Mouse (Mus musculus) kidney, postnatal 0 days (tissue): ENCODE results near the gene Tmprss15. TPM values are rescaled to one million over a fixed set of nuclear protein-coding genes. Genes with fewer than 3 reads are reported as not detected.

Experiments used
- ATAC-seq: fragments of 200-750 bp; cut with Nextera tagmentation; replicated peaks from 2 replicates; pipeline ENCODE4 v1.8.0; 2017; ENCODE audit warnings: low read depth, moderate number of reproducible peaks, moderate TSS enrichment, moderate library complexity; ENCODE audit not compliant: low FRiP score
- DNase-seq: peaks from one replicate; pipeline ENCODE4 v3.0.0-alpha.2; 2016; ENCODE audit warnings: low spot score
- H3K27ac ChIP-seq: fragments of 300-500 bp; sonication (generic); 2 replicates; pipeline ENCODE4 v1.5.1; 2014; ENCODE audit warnings: mild to moderate bottlenecking
- H3K27me3 ChIP-seq: fragments of 300-500 bp; sonication (generic); 2 replicates; pipeline ENCODE4 v1.6.1; 2014; ENCODE audit warnings: low read length, mixed read lengths; ENCODE audit not compliant: insufficient read depth
- H3K36me3 ChIP-seq: fragments of 300-500 bp; sonication (generic); 2 replicates; pipeline ENCODE4 v1.6.1; 2014; ENCODE audit warnings: low read length, mixed read lengths; ENCODE audit not compliant: insufficient read depth
- H3K4me1 ChIP-seq: fragments of 300-500 bp; sonication (generic); replicated peaks from 2 replicates; pipeline ENCODE4 v1.6.1; 2014; ENCODE audit warnings: antibody characterized with exemption, low read length, mixed read lengths; ENCODE audit not compliant: insufficient read depth
- H3K4me2 ChIP-seq: fragments of 300-500 bp; sonication (generic); 2 replicates; pipeline ENCODE4 v1.6.1; 2014; ENCODE audit warnings: mild to moderate bottlenecking, low read length, moderate library complexity, mixed read lengths
- H3K4me3 ChIP-seq: fragments of 300-500 bp; sonication (generic); replicated peaks from 2 replicates; pipeline ENCODE4 v1.5.1; 2014; ENCODE audit warnings: low read depth, low read length
- H3K9ac ChIP-seq: fragments of 300-500 bp; sonication (generic); 2 replicates; pipeline ENCODE4 v1.6.1; 2014; ENCODE audit warnings: low read depth, low read length
- H3K9me3 ChIP-seq: fragments of 300-500 bp; sonication (generic); replicated peaks from 2 replicates; pipeline ENCODE4 v1.6.1; 2016; ENCODE audit warnings: low read length, inconsistent platforms, mixed read lengths
- CTCF ChIP-seq: IDR thresholded peaks from 2 replicates; pipeline ENCODE4 v1.5.1; 2016; ENCODE audit warnings: antibody characterized with exemption, low read depth, mild to moderate bottlenecking, moderate library complexity
- WGBS: fragments of 180-500 bp; shearing (Covaris S2); extraction: QIAGEN DNeasy Blood & Tissue Kit; methylation state at CpG from one replicate; pipeline ENCODE4 v1.1.7; 2014; 5-methylcytosine and 5-hydroxymethylcytosine counted together
- polyA plus RNA-seq: library from polyadenylated mRNA; unstranded; fragments of >200 nt; fragmentation: Nextera tagmentation; extraction: Ambion mirVana; gene quantifications from 2 replicates; pipeline ENCODE4 v1.2.1, GENCODE M21; 2015

Tmprss15 gene
- polyA plus RNA-seq, 1 experiment from 2014 or later: not detected

DNA sequence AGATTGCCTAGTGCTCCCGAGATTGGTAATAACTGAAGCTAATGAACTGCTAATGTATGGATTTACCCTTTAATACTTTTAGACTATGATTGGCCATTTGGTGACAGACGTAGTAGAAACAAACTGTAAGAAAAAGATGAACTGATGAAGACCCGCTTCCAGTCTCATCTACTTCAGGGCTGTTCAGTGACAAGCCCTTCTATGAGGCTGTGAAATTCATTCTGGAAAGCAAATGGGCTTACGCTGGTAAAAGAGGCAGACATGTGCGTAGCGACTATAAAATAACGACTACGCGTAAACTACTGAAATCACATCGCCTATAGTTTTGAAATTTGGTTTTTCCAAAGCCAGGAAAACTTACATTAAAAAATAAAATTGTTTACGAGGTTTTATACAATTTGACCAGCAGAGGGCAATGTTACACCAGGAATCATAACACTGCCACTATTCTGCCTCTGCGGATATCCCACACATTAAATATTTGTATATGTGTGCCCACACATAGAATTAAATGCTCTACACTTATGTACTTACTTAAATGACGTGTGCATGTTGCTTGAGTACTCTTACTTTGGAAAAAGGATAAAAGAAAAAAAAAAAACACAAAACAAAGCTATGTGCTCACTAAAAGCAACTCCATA is 121.7 kb downstream of the Tmprss15 start:
- Histone ChIP-seq H3K4me1 (no peaks in the 10 kb centered on the region), H3K27me3 (no peaks in the 10 kb centered on the region), H3K27ac (no peak overlapping the region), H3K4me2 (no peak overlapping the region), H3K9me3 (no peaks in the 10 kb centered on the region), H3K9ac (no peak overlapping the region), H3K4me3 (no peak overlapping the region), H3K36me3 (no peaks in the 10 kb centered on the region)
- WGBS: 35% methylated on average over 13 of the region's 13 CpGs
- peak; percentile 70 for TF ChIP-seq CTCF
- DNase-seq (peak; percentile 64), ATAC-seq (no peak)

DNA sequence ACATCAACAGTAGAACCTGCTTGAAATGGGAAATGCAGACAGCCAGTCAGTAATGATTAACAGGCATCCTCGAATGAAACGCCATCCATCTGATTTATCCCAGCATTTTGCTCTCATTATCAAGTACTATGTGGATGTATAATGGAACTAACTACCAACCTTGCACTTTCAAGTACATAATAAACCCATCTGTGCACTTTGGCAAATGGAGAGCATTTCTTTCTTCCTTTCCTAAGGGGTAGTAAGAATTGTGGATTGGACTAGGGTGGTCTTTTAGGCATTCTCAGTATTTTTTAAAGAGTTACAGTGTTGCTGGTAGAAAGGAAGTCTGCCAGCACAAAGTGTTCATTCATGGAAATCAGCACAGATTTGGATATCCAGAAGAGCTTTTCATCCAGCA is 133.5 kb downstream of the Tmprss15 start:
- no peaks in the 10 kb centered on the region for H3K27me3 ChIP-seq
- no peak for TF ChIP-seq CTCF
- H3K9me3 ChIP-seq: no peaks in the 10 kb centered on the region
- H3K36me3 ChIP-seq: no peaks in the 10 kb centered on the region
- no peak overlapping the region for H3K27ac ChIP-seq
- H3K4me3 ChIP-seq: no peak overlapping the region
- H3K9ac ChIP-seq: no peak overlapping the region
- DNase-seq: no peak
- no peaks in the 10 kb centered on the region for H3K4me1 ChIP-seq
- H3K4me2 ChIP-seq: no peak overlapping the region
- 58% methylated on average over 2 of the region's 2 CpGs for WGBS
- no peak for ATAC-seq

DNA sequence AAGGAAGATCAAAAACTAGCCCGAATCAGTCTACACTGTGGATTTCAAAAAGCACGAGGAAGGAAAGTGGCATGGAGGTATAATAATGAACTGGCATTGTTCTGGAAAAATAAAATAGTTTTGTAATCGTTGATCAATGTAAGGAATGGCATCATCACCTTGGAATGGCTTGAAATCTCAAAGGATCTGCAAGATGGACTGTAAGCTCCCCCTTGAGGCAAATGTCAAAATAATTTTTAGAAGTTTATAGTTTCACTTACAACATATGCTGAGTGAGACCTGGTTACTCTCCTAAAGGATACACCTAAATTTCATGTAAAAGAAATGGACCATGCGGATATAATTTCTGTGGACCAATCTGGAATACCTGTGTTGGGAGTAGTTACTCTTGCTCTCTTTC is 140.5 kb downstream of the Tmprss15 start:
- H3K4me1 ChIP-seq: no peaks in the 10 kb centered on the region
- 77% methylated on average over 4 of the region's 4 CpGs for WGBS
- no peaks in the 10 kb centered on the region for H3K9me3 ChIP-seq
- no peak overlapping the region for H3K27ac ChIP-seq
- no peak overlapping the region for H3K4me2 ChIP-seq
- H3K4me3 ChIP-seq: no peak overlapping the region
- no peaks in the 10 kb centered on the region for H3K27me3 ChIP-seq
- DNase-seq (peak; percentile 22), ATAC-seq (no peak)
- no peak overlapping the region for H3K9ac ChIP-seq
- TF ChIP-seq CTCF: peak; percentile 64
- H3K36me3 ChIP-seq: no peaks in the 10 kb centered on the region

DNA sequence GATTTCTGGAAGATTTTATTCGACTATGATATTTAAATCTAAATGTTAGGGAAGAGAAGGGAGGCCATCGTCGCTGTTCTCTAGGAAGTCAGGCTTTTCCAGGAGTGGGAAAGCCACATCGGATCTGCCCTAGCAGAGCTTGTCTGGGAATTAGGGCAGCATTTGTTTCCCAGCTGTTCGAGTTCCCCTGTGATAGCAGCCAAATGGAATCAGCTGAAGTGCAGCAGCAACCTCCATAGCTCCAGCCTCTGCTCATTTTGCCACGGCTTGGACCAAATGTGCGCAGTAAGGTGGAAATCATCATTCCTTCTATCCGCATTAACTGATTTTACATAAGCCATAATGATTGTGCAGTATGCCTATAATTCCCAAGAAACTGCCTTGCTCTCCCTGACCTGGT is 153.1 kb downstream of the Tmprss15 start:
- no peak overlapping the region for H3K4me2 ChIP-seq
- H3K27me3 ChIP-seq: no peaks in the 10 kb centered on the region
- no peak overlapping the region for H3K9ac ChIP-seq
- H3K4me1 ChIP-seq: no peaks in the 10 kb centered on the region
- H3K36me3 ChIP-seq: no peaks in the 10 kb centered on the region
- WGBS: 45% methylated on average over 8 of the region's 8 CpGs
- TF ChIP-seq CTCF: no peak
- no peaks in the 10 kb centered on the region for H3K9me3 ChIP-seq
- H3K4me3 ChIP-seq: no peak overlapping the region
- DNase-seq: no peak
- H3K27ac ChIP-seq: no peak overlapping the region
- no peak for ATAC-seq

DNA sequence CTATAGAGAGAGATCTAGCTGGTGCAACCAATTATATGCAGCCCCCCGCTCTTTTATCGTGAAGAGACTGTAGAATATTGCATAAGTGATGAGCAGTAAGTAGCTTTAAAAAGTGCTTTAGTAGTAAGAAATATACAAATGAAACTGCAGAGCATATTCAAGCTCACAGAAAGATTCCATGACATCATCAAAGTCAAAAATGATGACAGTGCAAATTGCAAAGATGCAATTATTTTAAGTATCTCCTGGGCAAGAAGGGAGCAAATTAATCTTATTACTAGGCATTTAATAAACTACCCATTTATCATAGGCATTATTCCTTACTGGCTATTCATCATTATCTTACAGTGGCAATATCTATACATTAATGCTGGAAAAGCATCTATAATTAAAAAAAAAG is 156.6 kb downstream of the Tmprss15 start:
- WGBS: 93% methylated on average over 2 of the region's 2 CpGs
- ATAC-seq: no peak
- no peak for TF ChIP-seq CTCF

DNA sequence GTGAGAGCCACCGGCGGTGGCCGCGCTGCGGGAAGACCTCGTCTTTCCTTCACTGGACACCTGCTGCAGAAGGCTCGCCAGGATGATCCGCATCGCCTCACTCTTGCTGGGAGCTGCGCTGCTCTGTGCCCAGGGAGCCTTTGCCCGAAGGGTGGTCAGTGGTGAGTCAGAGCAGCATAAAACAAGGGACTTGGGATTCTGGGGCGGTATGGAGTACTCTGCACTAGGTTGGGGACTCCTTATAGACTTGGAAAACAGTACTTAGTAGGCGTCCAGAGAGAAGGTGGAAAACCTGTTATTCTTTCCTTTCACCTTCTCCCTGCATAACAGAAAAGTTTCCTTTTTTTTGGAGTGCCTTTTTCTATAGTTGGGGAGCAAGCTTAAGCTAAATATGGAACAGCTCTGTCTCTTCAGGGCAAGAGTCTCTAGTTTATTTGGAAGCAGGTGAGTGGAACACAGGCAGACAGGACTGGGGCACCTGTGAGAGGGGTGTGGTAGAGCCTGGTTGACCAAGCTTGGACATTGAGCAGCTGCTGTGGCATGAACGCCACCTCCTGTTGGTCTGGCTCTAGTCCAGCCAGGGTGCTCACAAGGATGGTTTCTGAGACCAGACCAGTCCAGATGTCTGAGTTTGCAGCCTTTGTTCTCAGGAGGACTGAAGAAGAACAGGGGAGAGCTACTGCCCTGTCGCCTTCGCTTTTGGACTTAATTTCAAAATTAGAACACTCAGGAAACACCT is 159.4 kb downstream of the Tmprss15 start:
- Histone ChIP-seq H3K4me2 (peak overlapping the region; percentile 79), H3K27me3 (no peaks in the 10 kb centered on the region), H3K36me3 (no peaks in the 10 kb centered on the region), H3K9ac (no peak overlapping the region), H3K9me3 (no peaks in the 10 kb centered on the region), H3K27ac (no peak overlapping the region), H3K4me3 (peak overlapping the region; percentile 25), H3K4me1 (no peaks in the 10 kb centered on the region)
- DNase-seq (no peak), ATAC-seq (peak; percentile 40; the same call in 1 of the 2 replicates)
- TF ChIP-seq CTCF: no peak
- WGBS: 11% methylated on average over 16 of the region's 16 CpGs

More for the DNA sequence above, 156.6 kb downstream of the Tmprss15 start:
- no peak for DNase-seq
- Histone ChIP-seq H3K4me2 (no peak overlapping the region), H3K27me3 (no peaks in the 10 kb centered on the region), H3K27ac (no peak overlapping the region), H3K36me3 (no peaks in the 10 kb centered on the region), H3K9me3 (no peaks in the 10 kb centered on the region), H3K4me3 (no peak overlapping the region), H3K4me1 (no peaks in the 10 kb centered on the region), H3K9ac (no peak overlapping the region)
